Mouse (Mus musculus): Measurements from ENCODE around the gene Aqp1.
A peak's percentile ranks its signal among the peaks of the same experiment; 100 is the strongest.

Aqp1 gene

DNA sequence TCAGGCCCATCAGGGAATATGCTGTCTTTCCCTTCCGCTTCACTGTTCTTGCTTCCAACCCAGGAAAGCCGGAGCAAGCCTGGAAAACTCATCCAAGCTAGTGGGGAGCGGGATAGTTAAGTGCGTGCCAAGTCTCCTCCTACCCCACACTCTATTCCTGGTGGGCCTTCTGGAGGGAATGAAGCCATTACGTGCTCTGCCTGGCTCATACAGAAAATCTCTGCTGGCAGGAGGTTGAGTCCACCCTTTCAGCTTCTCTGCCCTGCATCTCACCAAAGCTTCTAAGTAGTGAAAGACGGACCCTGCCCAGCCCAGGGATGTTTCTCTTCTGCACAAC lies 3.5 kb upstream of the Aqp1 start:
- DNase-seq = no peak

DNA sequence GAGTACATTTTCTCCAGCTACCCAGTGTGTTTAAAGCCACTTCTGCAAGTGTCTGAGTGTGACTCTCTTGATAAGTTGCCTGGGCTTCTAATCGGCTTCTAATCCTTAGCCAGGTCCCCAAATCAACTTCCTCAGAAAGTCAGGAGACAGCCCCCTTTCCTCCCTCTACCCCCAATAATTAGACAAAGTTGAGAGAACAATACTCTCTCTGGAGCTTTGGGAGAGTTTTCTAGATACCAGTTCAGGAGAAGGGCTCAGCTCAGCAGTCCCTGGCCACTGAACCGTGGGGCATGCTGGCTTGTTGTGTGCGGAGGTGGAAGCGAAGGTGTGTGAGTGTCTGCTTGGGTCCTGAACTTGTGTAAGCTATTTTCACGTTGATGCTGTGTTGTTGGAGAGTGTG lies 1.0 kb downstream of the Aqp1 start:
- no peak for DNase-seq

GRCm38 (mm10) chr6:55338077-55338476 lies 1.8 kb downstream of the Aqp1 start:
- DNase-seq = no peak

- DNase-seq = no peak
Measured at GRCm38 (mm10) chr6:55338934-55339825, 2.9 kb downstream of the Aqp1 start.

GRCm38 (mm10) chr6:55341688-55342087 lies 5.5 kb downstream of the Aqp1 start:
- no peak for DNase-seq

- DNase-seq = no peak
Measured at GRCm38 (mm10) chr6:55342328-55342727, 6.1 kb downstream of the Aqp1 start.

- no peak for DNase-seq
Measured at GRCm38 (mm10) chr6:55343446-55343845, 7.2 kb downstream of the Aqp1 start.

DNA sequence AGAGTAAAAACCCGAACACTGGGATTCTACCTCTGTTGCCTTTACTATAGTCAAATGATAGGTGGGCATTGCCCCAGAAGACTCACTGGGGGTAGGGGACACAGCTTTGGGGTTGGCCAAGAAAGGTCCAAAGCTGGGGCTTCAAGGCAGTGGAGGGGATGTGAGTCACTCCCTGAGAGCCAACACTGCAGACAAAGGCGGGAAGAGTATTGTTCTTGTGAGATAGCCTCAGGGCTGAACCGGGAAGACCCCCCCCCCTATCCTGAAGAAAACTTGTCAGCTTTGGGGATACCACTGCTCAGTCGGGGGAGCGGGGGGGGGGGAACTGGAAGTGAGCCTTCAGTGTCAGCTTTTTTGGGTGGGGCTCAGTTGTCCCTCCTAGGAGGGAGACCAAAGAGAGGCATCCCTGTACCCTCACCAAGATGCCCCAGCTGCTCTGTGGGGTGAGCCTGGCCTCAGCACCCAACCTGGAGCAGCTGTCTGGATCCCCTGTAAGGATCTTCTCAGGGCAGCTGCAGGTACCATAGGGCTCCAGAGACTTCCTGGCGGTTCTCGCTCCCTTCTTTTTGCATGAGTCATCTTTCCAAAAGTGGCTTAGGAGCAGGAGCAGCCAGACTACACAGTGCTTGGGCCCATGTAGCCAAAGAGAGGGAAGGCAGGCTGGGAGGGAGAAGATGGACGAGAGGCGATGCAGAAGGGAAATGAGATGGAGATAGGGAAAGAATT lies 8.2 kb downstream of the Aqp1 start:
- DNase-seq = no peak

GRCm38 (mm10) chr6:55345264-55345663 lies 9.0 kb downstream of the Aqp1 start:
- no peak for DNase-seq

DNA sequence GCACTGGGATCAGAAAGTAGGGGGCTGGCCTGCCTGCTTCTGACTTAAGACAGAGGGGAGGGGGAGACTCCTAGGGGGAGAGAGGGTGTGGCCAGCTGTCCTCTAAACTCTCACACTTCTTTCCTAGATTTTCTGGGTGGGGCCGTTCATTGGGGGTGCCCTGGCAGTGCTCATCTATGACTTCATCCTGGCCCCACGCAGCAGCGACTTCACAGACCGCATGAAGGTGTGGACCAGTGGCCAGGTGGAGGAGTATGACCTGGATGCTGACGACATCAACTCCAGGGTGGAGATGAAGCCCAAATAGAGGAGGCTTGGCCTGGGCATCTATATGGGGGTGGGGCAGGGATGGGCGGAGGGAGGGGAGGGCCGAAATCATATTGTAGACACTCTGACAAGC lies 10.3 kb downstream of the Aqp1 start:
- no peak for DNase-seq

- DNase-seq = no peak
Measured at GRCm38 (mm10) chr6:55347711-55348571, 11.7 kb downstream of the Aqp1 start.

DNA sequence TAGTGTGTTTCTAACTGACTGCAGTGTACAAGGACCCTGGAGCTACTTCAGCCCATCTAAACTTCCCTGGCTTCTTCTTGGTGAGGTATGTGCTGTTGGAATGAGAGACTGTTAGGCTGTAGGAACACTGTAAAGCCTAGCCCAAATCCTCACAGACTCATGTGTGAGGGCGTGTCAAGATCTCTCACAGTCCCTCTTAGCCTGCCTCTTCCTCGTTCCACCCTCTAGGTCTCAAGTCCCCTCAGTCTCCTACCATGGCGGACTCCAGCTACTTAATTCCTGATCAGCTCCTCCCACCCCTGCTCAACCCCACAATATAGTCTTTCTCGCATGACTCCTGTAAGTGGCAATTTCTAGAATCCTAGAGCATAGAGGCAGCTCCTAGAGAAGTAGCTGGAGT lies 13.0 kb downstream of the Aqp1 start:
- DNase-seq = no peak

GRCm38 (mm10) chr6:55350383-55350952 lies 14.2 kb downstream of the Aqp1 start:
- DNase-seq = no peak

DNA sequence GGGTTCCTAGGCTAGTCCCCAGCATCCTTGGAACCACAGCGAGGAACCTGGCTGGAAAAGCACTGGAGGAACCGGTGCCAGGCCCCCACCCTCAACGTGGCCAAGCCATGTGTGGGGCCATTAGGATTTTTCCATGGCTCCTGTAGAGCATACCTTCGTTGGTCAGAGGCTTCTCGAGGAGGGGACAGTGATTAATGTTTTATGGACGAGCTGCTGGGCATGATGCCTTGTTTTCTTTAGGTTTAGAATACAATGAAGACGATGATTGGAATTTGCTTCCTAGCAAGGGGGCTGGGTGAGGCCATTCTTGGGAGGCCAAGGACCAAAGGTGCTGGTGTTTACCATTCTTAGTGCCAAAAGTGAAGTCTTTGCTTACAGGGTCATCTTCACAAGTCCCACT lies 15.5 kb downstream of the Aqp1 start:
- no peak for DNase-seq

DNA sequence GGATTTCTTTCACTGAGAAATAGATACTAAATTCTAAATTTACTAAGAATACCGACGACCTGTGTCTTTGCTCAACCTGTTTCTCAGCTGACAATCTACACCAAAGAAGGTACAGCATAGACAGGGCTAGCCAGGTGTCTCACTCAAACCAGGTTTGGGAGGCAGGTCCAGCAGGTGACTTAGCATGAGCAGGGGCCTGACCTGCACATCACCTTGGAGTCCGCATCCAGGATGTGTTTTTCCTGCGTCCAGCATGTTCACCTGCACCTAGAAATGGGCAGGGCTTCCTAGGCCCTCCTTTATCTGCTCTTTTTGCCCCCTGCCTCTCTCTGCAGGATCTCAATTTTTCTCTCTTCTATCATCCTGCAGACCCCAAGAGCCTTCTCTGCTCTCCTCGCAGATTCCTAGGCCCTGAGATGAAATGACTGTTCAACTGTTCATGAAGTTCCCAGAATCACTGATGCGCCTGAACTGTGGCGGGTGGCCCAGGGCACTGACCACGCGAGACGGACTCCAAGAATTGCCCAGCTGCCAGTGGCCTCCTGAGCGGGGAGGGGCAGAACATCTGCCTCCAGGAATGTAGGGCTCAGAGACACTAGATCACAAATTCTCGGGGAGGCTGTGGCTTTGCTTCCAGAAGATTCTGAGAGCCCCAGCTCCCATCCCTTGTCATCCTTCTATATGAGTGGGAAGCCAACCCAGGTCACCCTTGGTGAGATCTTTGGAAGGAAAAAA lies 17.6 kb downstream of the Aqp1 start:
- no peak for DNase-seq

- no peak for DNase-seq
Measured at GRCm38 (mm10) chr6:55354456-55355117, 18.4 kb downstream of the Aqp1 start.

- DNase-seq = no peak
Measured at GRCm38 (mm10) chr6:55355575-55355974, 19.3 kb downstream of the Aqp1 start.

- DNase-seq = no peak
Measured at GRCm38 (mm10) chr6:55356017-55356703, 19.9 kb downstream of the Aqp1 start.

DNA sequence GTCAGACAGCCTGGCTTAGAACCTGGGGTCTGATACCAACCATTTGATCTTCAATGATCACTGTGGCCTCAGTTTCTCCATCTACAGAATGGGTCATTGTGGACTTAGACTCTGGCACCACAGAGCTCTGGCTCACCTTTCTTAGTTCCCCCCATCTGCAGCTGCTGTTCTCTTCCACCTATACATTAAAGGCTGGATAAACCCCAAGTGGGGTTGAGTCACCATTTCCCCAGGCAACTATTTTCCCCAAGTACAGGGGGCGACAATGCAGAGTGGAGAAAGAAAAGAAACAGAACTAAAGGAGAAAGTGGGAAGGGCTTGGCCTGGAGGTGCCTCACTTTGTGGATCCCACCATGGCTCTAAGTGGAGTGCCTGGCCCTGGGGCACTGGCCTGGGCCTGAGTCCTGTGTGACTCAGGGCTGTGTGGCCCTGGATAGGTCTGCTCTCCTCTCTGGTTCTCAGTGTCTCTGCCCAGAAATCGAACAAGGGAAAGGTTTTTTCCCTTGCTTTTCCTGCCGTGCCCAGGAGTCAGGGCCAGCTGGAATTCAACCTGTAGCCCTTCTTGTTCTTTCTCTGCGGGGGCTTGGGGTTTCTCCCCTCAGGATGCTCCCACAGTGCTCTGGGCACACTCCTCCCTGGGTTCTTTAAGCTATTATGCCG lies 20.9 kb downstream of the Aqp1 start:
- no peak for DNase-seq

GRCm38 (mm10) chr6:55357636-55358031 lies 21.4 kb downstream of the Aqp1 start:
- DNase-seq = no peak

GRCm38 (mm10) chr6:55358731-55359143 lies 22.5 kb downstream of the Aqp1 start:
- DNase-seq = peak; percentile 67
